Mouse (Mus musculus) cerebellum, adult 11 months (tissue): ENCODE data around the gene Zfp617.
"Not testable (repeated sequence)": the region's sequence is repeated elsewhere in the genome, so short reads cannot be mapped to it uniquely, and the experiment has no call there.

Experiments
- DNase-seq: peaks from one replicate; pipeline ENCODE4 v3.0.0; 2022

Gene Zfp617

DNA sequence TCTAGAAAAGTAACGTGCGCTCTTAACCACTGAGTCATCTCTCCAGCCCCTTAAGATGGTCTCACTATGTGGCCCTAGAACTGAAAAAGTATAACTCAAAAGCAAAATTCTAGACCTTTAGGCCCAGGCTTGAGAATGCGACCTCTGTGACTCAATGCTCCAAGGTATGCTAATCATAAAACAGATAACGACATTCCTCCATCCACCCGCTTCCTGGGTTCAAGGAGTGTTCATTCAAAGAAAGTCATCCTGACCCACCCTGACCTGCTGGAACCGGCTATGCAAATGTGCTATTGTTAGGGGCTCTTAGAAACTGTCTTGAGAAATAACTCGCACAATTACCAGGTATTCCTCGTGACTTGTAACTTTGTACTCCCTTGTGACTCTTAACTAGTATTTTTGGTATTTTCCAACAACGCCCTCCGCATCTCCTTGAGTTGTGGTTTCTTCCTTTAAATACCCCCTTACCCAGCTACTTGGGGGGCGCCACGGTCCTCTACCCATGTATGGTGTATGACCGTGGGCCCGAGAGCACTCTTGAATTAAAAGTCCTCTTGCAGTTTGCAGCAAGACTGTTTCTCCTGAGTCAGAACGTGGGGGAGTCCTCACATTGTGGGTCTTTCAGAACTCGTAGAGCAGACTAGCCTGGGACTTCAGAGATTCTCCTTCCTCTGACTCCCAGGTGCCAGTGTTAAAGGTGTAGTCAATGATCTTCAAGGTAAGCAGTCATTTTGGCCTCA is 44.7 kb downstream of the Zfp617 start:
- DNase-seq, result not testable (repeated sequence)

DNA sequence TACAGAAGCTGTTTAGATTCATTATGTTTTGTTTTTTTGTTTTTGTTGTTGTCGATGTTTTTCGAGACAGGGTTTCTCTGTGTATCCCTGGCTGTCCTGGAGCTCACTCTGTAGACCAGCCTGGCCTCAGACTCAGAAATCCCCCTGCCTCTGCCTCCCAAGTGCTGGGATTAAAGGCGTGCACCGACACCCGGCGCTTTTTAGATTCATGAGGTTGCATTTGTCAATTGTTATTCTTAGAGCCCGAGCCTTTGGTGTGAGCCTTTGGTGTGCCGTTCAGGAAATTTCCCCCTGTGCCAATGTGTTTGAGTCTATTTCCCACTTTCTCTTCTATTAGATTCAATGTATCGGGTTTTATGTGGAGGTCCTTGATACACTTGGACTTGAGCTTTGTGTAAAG is 46.2 kb downstream of the Zfp617 start:
- DNase-seq, result no peak

DNA sequence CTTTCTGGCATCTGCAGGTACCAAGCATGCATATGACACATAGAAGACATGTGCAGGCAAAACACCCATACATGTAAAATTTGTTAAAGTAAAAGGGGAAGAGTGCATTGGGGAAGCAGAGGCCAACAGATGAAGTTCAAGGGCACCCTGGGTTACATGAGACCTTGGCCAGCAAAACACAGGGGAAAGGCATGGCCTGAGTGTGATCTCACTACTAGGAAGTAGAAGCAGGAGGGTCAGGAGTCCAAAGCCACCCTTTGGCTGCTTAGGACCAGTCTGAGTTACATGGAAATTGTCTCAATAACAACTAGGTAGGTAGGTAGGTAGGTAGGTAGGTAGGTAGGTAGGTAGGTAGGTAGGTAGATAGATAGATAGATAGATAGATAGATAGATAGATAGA is 52.0 kb downstream of the Zfp617 start:
- DNase-seq, result no peak

DNA sequence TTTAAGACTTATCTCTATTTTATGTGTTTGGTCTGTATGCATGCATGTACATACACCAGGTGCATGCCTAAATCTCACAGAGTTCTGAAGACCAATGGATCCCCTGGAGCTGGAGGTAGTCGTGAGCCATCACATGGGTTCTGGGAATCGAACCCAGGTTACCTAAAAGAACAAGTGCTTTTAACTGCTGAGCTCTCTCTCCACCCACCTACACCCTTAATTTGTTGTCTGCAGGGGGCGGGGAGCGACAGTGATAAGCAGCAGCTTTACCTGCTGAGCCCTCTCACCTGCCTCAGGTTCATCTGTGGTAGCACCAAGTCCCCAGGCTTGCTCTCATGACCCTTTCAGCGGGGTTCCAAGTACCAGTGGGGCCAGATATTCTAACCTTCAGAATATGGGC is 53.4 kb downstream of the Zfp617 start:
- DNase-seq, result no peak

DNA sequence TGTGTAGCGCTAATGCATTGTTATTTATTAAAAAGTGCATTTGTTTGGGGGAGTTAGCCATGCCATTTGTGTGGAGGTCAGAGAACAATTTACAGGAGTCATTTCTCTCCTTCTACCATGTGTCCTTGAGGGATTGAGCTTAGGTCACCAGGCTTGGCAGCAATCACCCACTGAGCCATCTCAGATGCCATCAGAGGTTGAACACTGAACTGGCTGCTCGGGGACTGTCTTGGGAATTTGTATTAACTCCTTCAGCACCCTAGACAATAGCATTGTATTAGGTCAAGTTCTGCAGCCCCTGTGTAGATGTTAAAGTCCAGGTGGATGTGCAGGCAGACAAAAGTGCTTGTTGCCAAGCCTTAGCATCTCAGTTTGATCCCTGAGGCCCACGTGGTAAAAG is 55.6 kb downstream of the Zfp617 start:
- DNase-seq, result no peak

DNA sequence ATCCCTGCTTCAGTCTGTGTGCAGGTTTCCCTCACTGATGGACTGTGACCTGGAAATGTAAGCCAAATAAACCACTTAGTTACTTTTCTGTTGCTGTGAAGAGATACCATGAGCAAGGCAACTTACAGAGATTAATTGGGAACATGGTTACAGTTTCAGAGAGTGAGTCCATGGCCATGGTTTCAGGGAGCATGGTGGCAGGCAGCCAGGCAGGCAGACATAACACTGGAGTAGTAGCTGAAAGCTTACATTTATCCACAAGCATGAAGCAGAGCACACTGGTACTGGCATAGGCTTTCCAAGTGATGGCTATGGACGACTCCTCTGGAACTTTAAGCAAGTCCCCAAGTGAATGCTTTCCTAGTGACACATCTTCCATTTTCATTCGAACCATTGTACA is 56.7 kb downstream of the Zfp617 start:
- no peak for DNase-seq

DNA sequence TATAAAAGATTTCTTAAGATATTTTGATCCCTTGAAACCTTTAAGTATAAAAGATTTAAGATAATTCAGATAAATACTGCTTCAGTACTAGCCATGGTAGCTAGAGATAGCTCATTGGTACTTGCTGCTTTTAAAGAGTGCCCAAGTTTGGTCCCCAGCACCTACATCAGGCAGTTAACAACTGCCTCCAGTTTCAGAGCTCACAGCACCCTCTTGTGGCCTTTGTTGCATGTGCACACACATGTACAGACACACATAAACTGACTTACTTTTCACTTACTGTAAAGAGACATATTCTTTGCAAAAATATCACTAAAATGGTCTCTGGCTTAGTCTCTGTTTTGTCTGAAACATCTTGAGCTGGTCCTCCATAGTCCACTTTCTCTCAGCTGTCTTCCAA is 58.0 kb downstream of the Zfp617 start:
- DNase-seq, result no peak

DNA sequence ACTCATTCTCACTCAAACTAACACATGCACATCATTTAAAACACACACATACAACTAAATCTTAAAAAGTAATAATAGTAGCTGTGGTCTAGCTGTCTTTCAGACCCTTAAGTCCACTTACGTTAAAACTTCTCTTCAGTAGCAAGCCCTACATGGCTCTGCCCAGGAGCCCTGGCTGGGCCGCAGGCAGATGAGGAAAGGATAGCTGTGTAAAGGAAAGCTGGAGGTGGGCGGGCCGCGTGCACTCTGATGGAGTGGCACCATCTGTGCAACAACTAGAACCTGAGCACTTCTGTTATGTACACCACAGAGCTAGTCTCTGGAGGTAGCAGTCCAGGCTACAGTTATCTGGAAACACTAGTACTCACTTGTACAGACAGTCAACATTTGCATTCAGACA is 58.8 kb downstream of the Zfp617 start:
- no peak for DNase-seq

DNA sequence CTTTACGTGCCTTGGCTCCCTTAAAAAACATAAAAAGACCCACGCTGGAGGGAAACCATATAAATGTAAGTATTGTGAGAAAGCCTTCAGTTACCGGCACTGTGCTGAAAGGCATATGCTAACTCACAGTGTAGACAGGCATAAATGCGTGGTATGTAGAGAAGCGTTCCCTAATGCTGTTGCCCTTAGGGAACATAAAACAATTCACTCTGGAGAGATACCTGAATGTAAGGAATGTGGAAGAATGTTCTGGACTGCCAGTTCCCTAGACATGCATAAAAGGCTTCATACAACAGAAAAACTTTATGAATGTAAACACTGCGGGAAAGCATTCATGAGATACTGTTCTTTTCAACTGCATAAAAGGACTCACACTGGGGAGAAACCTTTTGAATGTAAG is 59.7 kb downstream of the Zfp617 start:
- DNase-seq, result no peak

DNA sequence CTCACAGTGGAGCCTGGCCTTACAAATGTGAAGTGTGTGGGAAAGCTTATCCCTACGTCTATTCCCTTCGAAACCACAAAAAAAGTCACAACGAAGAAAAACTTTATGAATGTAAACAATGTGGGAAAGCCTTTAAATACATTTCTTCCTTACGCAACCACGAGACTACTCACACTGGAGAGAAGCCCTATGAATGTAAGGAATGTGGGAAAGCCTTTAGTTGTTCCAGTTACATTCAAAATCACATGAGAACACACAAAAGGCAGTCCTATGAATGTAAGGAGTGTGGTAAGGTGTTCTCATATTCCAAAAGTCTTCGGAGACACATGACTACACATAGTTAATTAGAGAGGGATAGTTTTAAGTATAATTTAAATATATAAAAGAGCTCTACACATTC is 60.2 kb downstream of the Zfp617 start:
- DNase-seq, result no peak

DNA sequence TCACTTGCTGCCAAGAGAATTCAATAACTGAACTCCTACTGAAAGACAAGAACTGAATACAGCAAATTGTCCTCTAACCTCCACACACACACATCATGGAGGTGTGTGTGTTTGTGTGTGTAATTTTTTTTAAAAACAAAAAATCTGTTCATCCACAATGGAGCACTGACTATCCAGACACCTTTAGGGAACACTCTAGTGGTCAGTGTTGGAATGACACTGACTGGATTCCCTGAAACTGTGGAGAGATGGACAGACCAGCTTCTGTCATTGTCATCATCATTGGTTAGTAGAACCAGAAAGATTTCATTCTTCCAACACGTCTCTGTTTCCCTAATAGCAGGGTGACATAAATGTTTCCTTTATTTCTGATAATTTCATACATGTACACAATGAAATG is 63.5 kb downstream of the Zfp617 start:
- DNase-seq, result no peak

DNA sequence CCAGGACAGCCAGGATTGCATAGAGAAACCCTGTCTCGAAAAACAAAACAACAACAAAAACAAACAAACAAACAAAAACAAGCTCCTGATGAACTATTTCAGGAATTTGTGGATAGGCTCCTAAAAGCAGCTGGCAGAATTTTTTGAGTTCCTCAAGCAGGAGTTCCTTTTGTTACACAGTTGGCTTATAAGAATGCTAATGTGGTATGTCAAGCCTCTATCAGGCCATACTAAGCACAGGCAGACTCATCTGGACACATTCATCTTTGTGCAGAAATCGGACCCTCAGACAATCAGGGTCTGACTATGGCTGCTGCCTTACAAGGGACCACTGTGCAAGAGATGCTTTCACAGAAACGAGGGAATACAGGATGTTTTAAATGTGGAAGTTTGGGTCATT is 65.8 kb downstream of the Zfp617 start:
- no peak for DNase-seq

DNA sequence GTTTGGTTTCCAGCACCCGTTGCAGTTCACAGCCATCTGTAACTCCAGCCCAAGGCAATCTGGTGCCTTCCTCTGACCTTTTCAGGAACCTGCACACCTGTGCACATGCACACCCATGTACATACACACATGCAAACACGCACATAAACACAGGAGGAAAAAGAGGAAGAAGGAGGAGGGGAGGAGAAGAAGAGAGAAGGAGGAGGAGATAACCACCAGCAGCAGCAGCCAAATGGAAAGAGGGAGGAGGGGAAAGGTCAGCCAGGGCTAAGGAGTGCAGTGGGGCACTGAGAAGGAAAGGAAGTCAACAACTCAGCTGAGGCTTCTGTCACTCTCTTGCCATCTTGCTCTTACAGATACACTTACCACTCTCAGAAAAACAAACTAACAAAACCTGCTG is 72.6 kb downstream of the Zfp617 start:
- DNase-seq, result no peak

DNA sequence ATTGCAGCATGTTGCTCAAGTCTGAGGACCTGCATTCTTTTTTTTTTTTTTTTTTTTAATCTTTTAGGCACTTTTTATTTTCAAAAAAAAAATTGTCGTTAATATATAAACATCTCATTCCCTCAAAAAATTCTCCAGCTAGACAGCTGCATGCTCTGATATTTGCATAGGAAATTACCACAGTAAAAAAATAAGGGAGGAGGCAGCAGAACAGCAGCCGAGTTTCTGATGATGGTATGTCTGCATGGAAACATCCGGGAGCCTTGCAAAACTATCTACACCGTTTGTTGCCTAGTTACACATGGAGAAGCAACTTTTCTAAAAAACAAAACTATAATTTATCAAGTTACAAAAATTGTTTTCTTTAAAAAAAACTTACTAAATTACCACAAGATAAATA is 73.0 kb downstream of the Zfp617 start:
- no peak for DNase-seq
